Mouse (Mus musculus): ENCODE measurements around the gene Chmp2a.

Chmp2a gene

GRCm38 (mm10) chr7:13035211-13035855, 726 bp upstream of the Chmp2a start:
- no peak for DNase-seq (ENCODE audit: low read depth, low spot score)

GRCm38 (mm10) chr7:13033451-13034147, 1.0 kb downstream of the Chmp2a start:
- DNase-seq (ENCODE audit: low read depth, low spot score), result no peak

- no peak for DNase-seq (ENCODE audit: low read depth, low spot score)
Observed at GRCm38 (mm10) chr7:13032541-13032940, 2.1 kb downstream of the Chmp2a start.

GRCm38 (mm10) chr7:13031983-13032382, 2.6 kb downstream of the Chmp2a start:
- no peak for DNase-seq (ENCODE audit: low read depth, low spot score)

GRCm38 (mm10) chr7:13031069-13031468, 3.5 kb downstream of the Chmp2a start:
- DNase-seq (ENCODE audit: low read depth, low spot score), result peak; percentile 70

- DNase-seq (ENCODE audit: low read depth, low spot score), result no peak
Observed at GRCm38 (mm10) chr7:13028986-13029385, 5.6 kb downstream of the Chmp2a start.

- DNase-seq (ENCODE audit: low read depth, low spot score), result no peak
Observed at GRCm38 (mm10) chr7:13025511-13026112, 9.0 kb downstream of the Chmp2a start.

GRCm38 (mm10) chr7:13024805-13025204, 9.8 kb downstream of the Chmp2a start:
- DNase-seq (ENCODE audit: low read depth, low spot score), result peak; percentile 81

- peak; percentile 98 for DNase-seq (ENCODE audit: low read depth, low spot score)
Observed at GRCm38 (mm10) chr7:13023928-13024731, 10.5 kb downstream of the Chmp2a start.

GRCm38 (mm10) chr7:13022773-13023535, 11.7 kb downstream of the Chmp2a start:
- peak; percentile 98 for DNase-seq (ENCODE audit: low read depth, low spot score)

- peak; percentile 22 for DNase-seq (ENCODE audit: low read depth, low spot score)
Observed at GRCm38 (mm10) chr7:13015217-13015616, 19.4 kb downstream of the Chmp2a start.

GRCm38 (mm10) chr7:13014275-13014839, 20.2 kb downstream of the Chmp2a start:
- DNase-seq (ENCODE audit: low read depth, low spot score), result peak; percentile 99

GRCm38 (mm10) chr7:13013671-13014070, 20.9 kb downstream of the Chmp2a start:
- no peak for DNase-seq (ENCODE audit: low read depth, low spot score)

GRCm38 (mm10) chr7:13010005-13010908, 24.4 kb downstream of the Chmp2a start, which contains the start of gene Zbtb45:
Zbtb45 (minus strand) TSS chr7:13010034.
- DNase-seq (ENCODE audit: low read depth, low spot score), result peak; percentile 90

GRCm38 (mm10) chr7:13009143-13010004, 25.2 kb downstream of the Chmp2a start:
- peak; percentile 99 for DNase-seq (ENCODE audit: low read depth, low spot score)

- no peak for DNase-seq (ENCODE audit: low read depth, low spot score)
Observed at GRCm38 (mm10) chr7:13007341-13008092, 27.1 kb downstream of the Chmp2a start.

GRCm38 (mm10) chr7:13006531-13006930, 28.1 kb downstream of the Chmp2a start:
- no peak for DNase-seq (ENCODE audit: low read depth, low spot score)

GRCm38 (mm10) chr7:13006011-13006410, 28.6 kb downstream of the Chmp2a start:
- DNase-seq (ENCODE audit: low read depth, low spot score), result peak; percentile 82
